Mouse (Mus musculus) erythroblast, embryonic 14.5 days (primary cell): Measurements from ENCODE around the gene Rhoa.

Source experiments
- GATA1 ChIP-seq: IDR thresholded peaks from 2 replicates; pipeline ENCODE4 v1.6.1; 2012; ENCODE audit warnings: low read length, inconsistent platforms, mixed read lengths
- TAL1 ChIP-seq: IDR thresholded peaks from 3 replicates; pipeline ENCODE4 v1.6.1; 2012; ENCODE audit warnings: low read length, inconsistent platforms, mixed read lengths

DNA sequence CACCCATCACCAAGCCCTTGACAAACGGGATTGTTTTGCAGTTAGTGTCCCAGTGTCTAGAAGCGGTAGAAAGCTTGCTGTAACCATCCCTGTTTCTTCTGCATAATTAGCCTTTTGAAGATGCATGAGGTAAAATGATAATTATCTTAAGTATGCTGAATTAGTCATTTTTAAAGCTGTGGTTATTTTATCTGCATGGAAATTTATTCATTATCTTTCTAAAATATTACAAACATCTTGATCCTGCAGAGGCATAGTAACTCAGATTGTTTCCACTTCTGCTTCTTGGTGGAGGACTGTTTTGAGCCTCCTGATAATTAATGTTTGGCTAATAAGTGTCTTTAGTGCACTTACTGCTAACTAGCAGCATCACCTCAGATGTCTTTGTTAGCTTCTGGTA lies 12.5 kb downstream of the Rhoa start:
- no peak for TF ChIP-seq GATA1
- TF ChIP-seq TAL1, result no peak
